Mouse (Mus musculus) bone marrow, adult 2 months (tissue): ENCODE results near the gene Vapb.
"Not testable (repeated sequence)": the region's sequence is repeated elsewhere in the genome, so short reads cannot be mapped to it uniquely, and the experiment has no call there.

Source experiments
- CTCF ChIP-seq: fragments of 200-500 bp; IDR thresholded peaks from 2 replicates; pipeline ENCODE4 v1.5.1; 2011; ENCODE audit warnings: low read length, control low read depth; ENCODE audit not compliant: control insufficient read depth, insufficient read depth
- POLR2A ChIP-seq: fragments of 200-500 bp; IDR thresholded peaks from 2 replicates; pipeline ENCODE4 v1.6.1; 2011; ENCODE audit warnings: low read depth, mild to moderate bottlenecking, control low read depth, low read length, borderline replicate concordance; ENCODE audit not compliant: control insufficient read depth

- not testable (repeated sequence) for TF ChIP-seq POLR2A, CTCF
Observed at GRCm38 (mm10) chr2:173707626-173708025, 29.7 kb upstream of the Vapb start.
